12 mouse cellular contexts compared by ENCODE assay signal in the genomic region with DNA sequence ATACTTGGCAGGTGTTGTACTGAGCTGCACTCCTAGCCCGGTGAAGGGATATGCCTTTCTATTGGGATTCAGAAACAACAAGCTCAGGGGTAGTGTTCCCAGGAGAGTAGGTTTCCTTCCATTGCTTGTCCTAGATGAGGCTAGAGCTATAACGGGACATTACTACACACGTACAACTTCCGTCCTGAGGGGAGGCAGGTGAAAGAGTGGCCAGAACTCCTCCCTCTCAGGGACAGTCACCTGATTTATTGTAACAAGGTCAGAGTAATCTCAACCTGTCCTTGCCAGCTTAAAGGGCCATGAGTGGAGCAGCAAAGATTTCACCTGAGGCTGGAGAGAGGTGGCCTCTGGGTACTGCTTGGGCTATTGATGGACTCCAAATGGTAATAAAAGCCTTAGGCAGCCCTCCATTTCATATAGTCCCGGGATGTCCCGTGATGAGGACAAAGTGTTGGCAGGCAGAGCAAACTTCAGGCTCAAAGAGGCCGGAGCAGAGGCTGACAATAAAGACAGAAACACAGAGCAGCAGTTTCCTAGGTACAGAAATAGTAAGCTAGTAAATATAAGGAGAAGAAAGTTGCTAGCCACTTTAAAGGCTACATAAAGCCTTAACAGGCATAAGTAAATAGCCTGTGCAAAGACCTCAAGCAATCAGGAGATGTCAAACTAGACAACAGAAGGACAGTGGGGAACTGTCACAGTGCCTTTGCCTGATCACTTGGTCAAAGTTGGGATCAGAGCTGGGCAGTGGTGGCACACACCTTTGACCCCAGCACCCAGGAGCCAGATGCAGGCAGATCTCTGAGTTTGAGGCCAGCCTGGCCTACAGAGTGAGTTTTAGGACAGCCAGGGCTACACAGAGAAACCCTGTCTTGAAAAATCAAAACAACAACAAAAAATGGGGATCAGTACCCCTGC. TPM values are rescaled to one million over a fixed set of nuclear protein-coding genes. Genes with fewer than 3 reads are reported as not detected.
DNase-seq lines count a peak whose midpoint lies in the region; ATAC-seq and TF ChIP-seq lines count a peak whose summit lies in the region.
"Had no signal": no experiment of that assay in that cellular context is flagged by ENCODE, and none has a peak within 500 bp of the region (broad histone marks: within the 10 kb centered on the region; RNA-seq: fewer than 3 reads in every experiment).

No protein-coding gene starts in this region.

- no peak for TF ChIP-seq CTCF in heart, adult 2 months (IDR thresholded peaks at IDR 0.05)
- TF ChIP-seq CTCF in liver, embryonic 14.5 days (IDR thresholded peaks at IDR 0.05; ENCODE audit: low read depth), result no peak

- no peak overlapping the region for H3K4me3 ChIP-seq in intestine, embryonic 16.5 days (ENCODE audit: low read length)
- no peak overlapping the region for H3K4me3 ChIP-seq in intestine, embryonic 15.5 days (replicated peaks)
- no peak overlapping the region for H3K4me3 ChIP-seq in heart, adult 2 months
- no peak overlapping the region for H3K4me3 ChIP-seq in heart, embryonic 16.5 days (ENCODE audit: low read length)
- H3K4me3 ChIP-seq in liver, embryonic 14.5 days (ENCODE audit: insufficient read depth in 1 of 2, low read depth in 2 of 2, low read length in 2 of 2), result no peak overlapping the region
- H3K4me3 ChIP-seq: embryonic facial prominence, embryonic 13.5 days; hindbrain, embryonic 13.5 days; limb, embryonic 10.5 days had no signal

- DNase-seq in heart, adult 2 months, result peak in 1 of 2 experiments; percentile 67
- no peak for DNase-seq in liver, embryonic 14.5 days (ENCODE audit: low read depth in 3 of 3, low spot score in 3 of 3)
- no peak for DNase-seq in layer of hippocampus, adult 9-10 months (ENCODE audit: low spot score)
- DNase-seq: thymus, postnatal 14 days had no signal

- peak; percentile 51; the same call in 1 of the 2 replicates for TF ChIP-seq POLR2A in heart, adult 2 months (IDR thresholded peaks at IDR 0.05; ENCODE audit: insufficient read depth, low read depth, low read length)

- H3K79me2 ChIP-seq in heart, adult 2 months (replicated peaks; ENCODE audit: control insufficient read depth, insufficient read depth, low read length), result no peaks in the 10 kb centered on the region

- TF ChIP-seq EP300 in heart, adult 2 months (IDR thresholded peaks at IDR 0.05; ENCODE audit: insufficient read depth, low read depth, low read length), result peak; percentile 89
- no peak for TF ChIP-seq EP300 in liver, embryonic 14.5 days (IDR thresholded peaks at IDR 0.05; ENCODE audit: low read depth)

- WGBS in intestine, embryonic 16.5 days, result 73% methylated on average over 7 of the region's 7 CpGs
- 76% methylated on average over 7 of the region's 7 CpGs for WGBS in intestine, embryonic 15.5 days
- WGBS in heart, adult 2 months, result 22% methylated on average over 7 of the region's 7 CpGs
- WGBS in heart, embryonic 16.5 days, result 54% methylated on average over 7 of the region's 7 CpGs
- WGBS in liver, embryonic 14.5 days (ENCODE audit: insufficient replicate concordance), result 80% methylated on average over 7 of the region's 7 CpGs

- ATAC-seq in intestine, embryonic 16.5 days, result peak; percentile 35
- ATAC-seq in intestine, embryonic 15.5 days, result no peak
- peak; percentile 26; the same call in 1 of the 2 replicates for ATAC-seq in heart, embryonic 16.5 days (replicated peaks; ENCODE audit: extremely low read depth, insufficient read depth, low FRiP score)
- no peak for ATAC-seq in liver, embryonic 14.5 days (ENCODE audit: insufficient read depth)
- no peak for ATAC-seq in monocyte, adult 5-6 weeks (replicated peaks; ENCODE audit: insufficient number of reproducible peaks, low FRiP score, low TSS enrichment, poor library complexity, severe bottlenecking)
- ATAC-seq: forebrain, embryonic 16.5 days had no signal

- intact Hi-C loops in heart, adult 2 months (cut with DNase I), result no loop called here

- no peaks in the 10 kb centered on the region for H3K9me3 ChIP-seq in intestine, embryonic 16.5 days (ENCODE audit: control insufficient read depth, low read length)
- no peaks in the 10 kb centered on the region for H3K9me3 ChIP-seq in intestine, embryonic 15.5 days
- no peaks in the 10 kb centered on the region for H3K9me3 ChIP-seq in heart, embryonic 16.5 days (replicated peaks; ENCODE audit: control insufficient read depth, low read length)
- no peaks in the 10 kb centered on the region for H3K9me3 ChIP-seq in liver, embryonic 14.5 days (ENCODE audit: control insufficient read depth, low read length)
- H3K9me3 ChIP-seq: embryonic facial prominence, embryonic 13.5 days; hindbrain, embryonic 13.5 days; limb, embryonic 10.5 days had no signal

- H3K9ac ChIP-seq in intestine, embryonic 16.5 days (ENCODE audit: low read depth, low read length), result no peak overlapping the region
- H3K9ac ChIP-seq in intestine, embryonic 15.5 days, result no peak overlapping the region
- H3K9ac ChIP-seq in heart, adult 2 months (ENCODE audit: low read depth, low read length), result no peak overlapping the region
- no peak overlapping the region for H3K9ac ChIP-seq in heart, embryonic 16.5 days (ENCODE audit: low read length)
- peak overlapping the region; percentile 16; the same call in 1 of the 2 replicates for H3K9ac ChIP-seq in liver, embryonic 14.5 days (replicated peaks)
- H3K9ac ChIP-seq: embryonic facial prominence, embryonic 13.5 days; hindbrain, embryonic 13.5 days had no signal

- peaks cover 6% of the 10 kb centered on the region for H3K4me1 ChIP-seq in intestine, embryonic 16.5 days (ENCODE audit: control insufficient read depth, insufficient read depth, low read length)
- peaks cover 11% of the 10 kb centered on the region for H3K4me1 ChIP-seq in intestine, embryonic 15.5 days (replicated peaks)
- H3K4me1 ChIP-seq in heart, adult 2 months (ENCODE audit: control insufficient read depth, insufficient read depth, low read length), result peaks cover 20% of the 10 kb centered on the region
- peaks cover 17% of the 10 kb centered on the region for H3K4me1 ChIP-seq in heart, embryonic 16.5 days (ENCODE audit: control insufficient read depth, insufficient read depth, low read length)
- peaks cover 42 to 43% of the 10 kb centered on the region in 2 experiments for H3K4me1 ChIP-seq in liver, embryonic 14.5 days (replicated peaks; ENCODE audit: control insufficient read depth in 2 of 2, insufficient read depth in 2 of 2, low read length in 1 of 2)

- no peak overlapping the region for H3K4me2 ChIP-seq in intestine, embryonic 16.5 days (ENCODE audit: low read depth, low read length)
- H3K4me2 ChIP-seq in intestine, embryonic 15.5 days (replicated peaks), result no peak overlapping the region
- no peak overlapping the region for H3K4me2 ChIP-seq in heart, embryonic 16.5 days (ENCODE audit: low read depth, low read length)
- no peak overlapping the region for H3K4me2 ChIP-seq in liver, embryonic 14.5 days (ENCODE audit: low read depth)
- H3K4me2 ChIP-seq: embryonic facial prominence, embryonic 13.5 days; hindbrain, embryonic 13.5 days had no signal

- peaks cover 6% of the 10 kb centered on the region for H3K36me3 ChIP-seq in intestine, embryonic 16.5 days (ENCODE audit: control insufficient read depth, insufficient read depth, low read length)
- 0 out of 2 replicates have a peak, but pooled peaks cover 6% of the 10 kb centered on the region for H3K36me3 ChIP-seq in intestine, embryonic 15.5 days
- H3K36me3 ChIP-seq in heart, adult 2 months (ENCODE audit: control insufficient read depth, insufficient read depth, low read length), result peaks cover 12% of the 10 kb centered on the region
- H3K36me3 ChIP-seq in heart, embryonic 16.5 days (ENCODE audit: control insufficient read depth, insufficient read depth), result peaks cover 10% of the 10 kb centered on the region
- H3K36me3 ChIP-seq in liver, embryonic 14.5 days (replicated peaks; ENCODE audit: control insufficient read depth, insufficient read depth, low read depth), result peaks cover 4% of the 10 kb centered on the region; the same call in 1 of the 2 replicates

- no peaks in the 10 kb centered on the region for H3K27me3 ChIP-seq in intestine, embryonic 16.5 days (replicated peaks; ENCODE audit: control insufficient read depth, insufficient read depth, low read length)
- no peaks in the 10 kb centered on the region for H3K27me3 ChIP-seq in intestine, embryonic 15.5 days (replicated peaks)
- no peaks in the 10 kb centered on the region for H3K27me3 ChIP-seq in heart, adult 2 months (ENCODE audit: control insufficient read depth, insufficient read depth, low read length)
- H3K27me3 ChIP-seq in heart, embryonic 16.5 days (ENCODE audit: control insufficient read depth, insufficient read depth, low read length), result no peaks in the 10 kb centered on the region
- no peaks in the 10 kb centered on the region for H3K27me3 ChIP-seq in liver, embryonic 14.5 days (ENCODE audit: control insufficient read depth, insufficient read depth, low read length)
- H3K27me3 ChIP-seq: embryonic facial prominence, embryonic 13.5 days; hindbrain, embryonic 13.5 days had no signal

- H3K27ac ChIP-seq in intestine, embryonic 16.5 days (ENCODE audit: low read length), result peak overlapping the region; percentile 15; the same call in 1 of the 2 replicates
- H3K27ac ChIP-seq in intestine, embryonic 15.5 days, result no peak overlapping the region
- H3K27ac ChIP-seq in heart, adult 2 months, result peak overlapping the region; percentile 83
- H3K27ac ChIP-seq in heart, embryonic 16.5 days (ENCODE audit: low read length), result peak overlapping the region; percentile 36
- H3K27ac ChIP-seq in liver, embryonic 14.5 days, result peak overlapping the region; percentile 53
- H3K27ac ChIP-seq: embryonic facial prominence, embryonic 13.5 days; hindbrain, embryonic 13.5 days; limb, embryonic 10.5 days had no signal

RNA-seq across cellular contexts. Expression of gene Ap5s1, which starts 9.3 kb away (rescaled TPM):
- polyA plus RNA-seq in intestine, embryonic 16.5 days (2015; fragmentation: Nextera tagmentation; extraction: Ambion mirVana), result 27.2 and 30.7 TPM in 2 replicates
- 22.0 and 26.1 TPM in 2 replicates for polyA plus RNA-seq in intestine, embryonic 15.5 days (2015; fragmentation: Nextera tagmentation; extraction: Ambion mirVana)
- 10 to 100 TPM; 33.1 to 41.7 TPM for total RNA-seq in heart, adult 2 months (2021)
- 71.4 and 121 TPM in 2 replicates for polyA plus RNA-seq in heart, adult 2 months (2012; rRNA removed)
- polyA plus RNA-seq in heart, embryonic 16.5 days (2015; fragmentation: Nextera tagmentation; extraction: Ambion mirVana), result 40.7 and 41.9 TPM in 2 replicates
- polyA plus RNA-seq in liver, embryonic 14.5 days (2012; rRNA removed), result 19.5 and 20.0 TPM in 2 replicates
- polyA plus RNA-seq in liver, embryonic 14.5 days (2014; fragmentation: Nextera tagmentation; extraction: Ambion mirVana), result 13.1 and 17.0 TPM in 2 replicates
- 3.0 to 15.2 TPM (median 13.2 TPM) in 3 replicates for total RNA-seq in monocyte, adult 5-6 weeks (2017)

RNA-seq across cellular contexts. Expression of gene Mavs, which starts 17.7 kb away (rescaled TPM):
- 31.9 and 38.1 TPM in 2 replicates for polyA plus RNA-seq in intestine, embryonic 16.5 days (2015; fragmentation: Nextera tagmentation; extraction: Ambion mirVana)
- 22.1 and 25.7 TPM in 2 replicates for polyA plus RNA-seq in intestine, embryonic 15.5 days (2015; fragmentation: Nextera tagmentation; extraction: Ambion mirVana)
- total RNA-seq in heart, adult 2 months (2021), result 10 to 100 TPM; 65.2 to 79.6 TPM
- polyA plus RNA-seq in heart, adult 2 months (2012; rRNA removed), result 89.0 and 127 TPM in 2 replicates
- polyA plus RNA-seq in heart, embryonic 16.5 days (2015; fragmentation: Nextera tagmentation; extraction: Ambion mirVana), result 28.2 and 29.6 TPM in 2 replicates
- polyA plus RNA-seq in liver, embryonic 14.5 days (2012; rRNA removed), result 25.9 and 31.5 TPM in 2 replicates
- polyA plus RNA-seq in liver, embryonic 14.5 days (2014; fragmentation: Nextera tagmentation; extraction: Ambion mirVana), result 25.9 and 27.4 TPM in 2 replicates
- total RNA-seq in monocyte, adult 5-6 weeks (2017), result 8.0 to 16.9 TPM (median 9.0 TPM) in 3 replicates

RNA-seq across cellular contexts. Expression of gene Spef1, which starts 29.1 kb away (rescaled TPM):
- polyA plus RNA-seq in intestine, embryonic 16.5 days (2015; fragmentation: Nextera tagmentation; extraction: Ambion mirVana), result 3.1 and 3.6 TPM in 2 replicates
- polyA plus RNA-seq in intestine, embryonic 15.5 days (2015; fragmentation: Nextera tagmentation; extraction: Ambion mirVana), result 3.9 and 4.3 TPM in 2 replicates
- 1 to 10 TPM; 4.4 to 5.2 TPM for total RNA-seq in heart, adult 2 months (2021)
- 3.3 and 4.0 TPM in 2 replicates for polyA plus RNA-seq in heart, adult 2 months (2012; rRNA removed)
- 2.0 and 2.8 TPM in 2 replicates for polyA plus RNA-seq in heart, embryonic 16.5 days (2015; fragmentation: Nextera tagmentation; extraction: Ambion mirVana)
- polyA plus RNA-seq in liver, embryonic 14.5 days (2012; rRNA removed), result 2.2 TPM in 2 replicates
- polyA plus RNA-seq in liver, embryonic 14.5 days (2014; fragmentation: Nextera tagmentation; extraction: Ambion mirVana), result 1.3 and 1.4 TPM in 2 replicates
- 0.38 to 1.6 TPM in 2 of 3 replicates, not detected in the other for total RNA-seq in monocyte, adult 5-6 weeks (2017)

RNA-seq across cellular contexts. Expression of gene Cdc25b, which starts 29.5 kb away (rescaled TPM):
- polyA plus RNA-seq in intestine, embryonic 16.5 days (2015; fragmentation: Nextera tagmentation; extraction: Ambion mirVana), result 41.2 and 46.4 TPM in 2 replicates
- 44.6 and 49.8 TPM in 2 replicates for polyA plus RNA-seq in intestine, embryonic 15.5 days (2015; fragmentation: Nextera tagmentation; extraction: Ambion mirVana)
- 10 to 100 TPM in 1 of 2 experiments, 1 to 10 TPM in 1; 4.3 to 10.3 TPM for total RNA-seq in heart, adult 2 months (2021)
- 9.8 and 12.5 TPM in 2 replicates for polyA plus RNA-seq in heart, adult 2 months (2012; rRNA removed)
- polyA plus RNA-seq in heart, embryonic 16.5 days (2015; fragmentation: Nextera tagmentation; extraction: Ambion mirVana), result 50.4 and 55.8 TPM in 2 replicates
- 156 and 166 TPM in 2 replicates for polyA plus RNA-seq in liver, embryonic 14.5 days (2012; rRNA removed)
- 184 and 209 TPM in 2 replicates for polyA plus RNA-seq in liver, embryonic 14.5 days (2014; fragmentation: Nextera tagmentation; extraction: Ambion mirVana)
- total RNA-seq in monocyte, adult 5-6 weeks (2017), result 7.7 to 39.4 TPM (median 11.3 TPM) in 3 replicates

RNA-seq across cellular contexts. Expression of gene Cenpb, which starts 36.3 kb away (rescaled TPM):
- polyA plus RNA-seq in intestine, embryonic 16.5 days (2015; fragmentation: Nextera tagmentation; extraction: Ambion mirVana), result 9.5 and 9.7 TPM in 2 replicates
- 12.5 and 12.6 TPM in 2 replicates for polyA plus RNA-seq in intestine, embryonic 15.5 days (2015; fragmentation: Nextera tagmentation; extraction: Ambion mirVana)
- total RNA-seq in heart, adult 2 months (2021), result 10 to 100 TPM; 71.9 to 92.6 TPM
- polyA plus RNA-seq in heart, adult 2 months (2012; rRNA removed), result 57.1 and 58.5 TPM in 2 replicates
- 7.4 and 7.9 TPM in 2 replicates for polyA plus RNA-seq in heart, embryonic 16.5 days (2015; fragmentation: Nextera tagmentation; extraction: Ambion mirVana)
- polyA plus RNA-seq in liver, embryonic 14.5 days (2012; rRNA removed), result 11.0 and 12.4 TPM in 2 replicates
- polyA plus RNA-seq in liver, embryonic 14.5 days (2014; fragmentation: Nextera tagmentation; extraction: Ambion mirVana), result 2.7 and 3.0 TPM in 2 replicates
- 12.5 to 17.0 TPM (median 14.0 TPM) in 3 replicates for total RNA-seq in monocyte, adult 5-6 weeks (2017)

Comparison
In these comparisons a context has a peak if more than half of its experiments do, and no peak if none do; other contexts are left out.
1. ATAC-seq: peak in intestine, embryonic 16.5 days (single experiment) and heart, embryonic 16.5 days (single experiment); none in intestine, embryonic 15.5 days (single experiment), liver, embryonic 14.5 days (single experiment) and monocyte, adult 5-6 weeks (single experiment).